Mouse (Mus musculus) hindbrain, embryonic 15.5 days (tissue): ENCODE results near the gene Eml5. TPM values are rescaled to one million over a fixed set of nuclear protein-coding genes. Genes with fewer than 3 reads are reported as not detected.

Experiments
- ATAC-seq: fragments of 200-750 bp; cut with Nextera tagmentation; 2 replicates; pipeline ENCODE4 v1.8.0; 2017; ENCODE audit warnings: low read depth, moderate number of reproducible peaks, moderate TSS enrichment; ENCODE audit not compliant: low FRiP score
- H3K27ac ChIP-seq: fragments of 300-500 bp; sonication (generic); replicated peaks from 2 replicates; pipeline ENCODE4 v1.5.1; 2015; ENCODE audit warnings: mild to moderate bottlenecking, inconsistent platforms
- H3K27me3 ChIP-seq: fragments of 300-500 bp; sonication (generic); 2 replicates; pipeline ENCODE4 v1.6.1; 2015; ENCODE audit warnings: control low read depth, inconsistent platforms
- H3K36me3 ChIP-seq: fragments of 300-500 bp; sonication (generic); 2 replicates; pipeline ENCODE4 v1.6.1; 2015; ENCODE audit warnings: control low read depth, inconsistent platforms
- H3K4me1 ChIP-seq: fragments of 300-500 bp; sonication (generic); replicated peaks from 2 replicates; pipeline ENCODE4 v1.6.1; 2015; ENCODE audit warnings: control low read depth, inconsistent platforms
- H3K4me2 ChIP-seq: fragments of 300-500 bp; sonication (generic); 2 replicates; pipeline ENCODE4 v1.6.1; 2015; ENCODE audit warnings: moderate library complexity, mild to moderate bottlenecking, inconsistent platforms
- H3K4me3 ChIP-seq: fragments of 300-500 bp; sonication (generic); 2 replicates; pipeline ENCODE4 v1.5.1; 2015; ENCODE audit warnings: mild to moderate bottlenecking, inconsistent platforms
- H3K9ac ChIP-seq: fragments of 300-500 bp; sonication (generic); 2 replicates; pipeline ENCODE4 v1.6.1; 2015; ENCODE audit warnings: inconsistent platforms
- H3K9me3 ChIP-seq: fragments of 300-500 bp; sonication (generic); 2 replicates; pipeline ENCODE4 v1.6.1; 2016; ENCODE audit warnings: control low read depth, inconsistent platforms
- WGBS: fragments of 180-500 bp; shearing (Covaris S2); methylation state at CpG from one replicate; pipeline ENCODE4 v1.1.7; 2015; 5-methylcytosine and 5-hydroxymethylcytosine counted together
- polyA plus RNA-seq: library from polyadenylated mRNA; unstranded; fragments of >200 nt; fragmentation: Nextera tagmentation; extraction: Ambion mirVana; gene quantifications from 2 replicates; pipeline ENCODE4 v1.2.1, GENCODE M21; 2015

Eml5 gene
- polyA plus RNA-seq, 1 experiment from 2014 or later, result 19.3 TPM

- under 1% methylated on average over 64 of the region's 87 CpGs for WGBS
- H3K36me3 ChIP-seq, result no peaks in the 10 kb centered on the region
These were observed 154.4 kb downstream of the Eml5 start, which contains the start of gene Zc3h14 for GRCm38 (mm10) chr12:98746746-98747379. Zc3h14 (plus strand) TSS chr12:98746964.

GRCm38 (mm10) chr12:98746131-98746530 is 155.2 kb downstream of the Eml5 start:
- no peak overlapping the region for H3K9ac ChIP-seq
- H3K4me1 ChIP-seq, result peaks cover 33% of the 10 kb centered on the region
- WGBS, result 3% methylated on average over 2 of the region's 2 CpGs
- H3K27me3 ChIP-seq, result no peaks in the 10 kb centered on the region
- H3K36me3 ChIP-seq, result no peaks in the 10 kb centered on the region
- no peak overlapping the region for H3K4me3 ChIP-seq
- no peak overlapping the region for H3K27ac ChIP-seq
- H3K4me2 ChIP-seq, result no peak overlapping the region
- ATAC-seq, result peak; percentile 31; the same call in 1 of the 2 replicates
- no peaks in the 10 kb centered on the region for H3K9me3 ChIP-seq

More at GRCm38 (mm10) chr12:98746746-98747379, 154.4 kb downstream of the Eml5 start, which contains the start of gene Zc3h14:
- H3K27me3 ChIP-seq, result no peaks in the 10 kb centered on the region
- peak within 1 kb of the TSS; percentile 98 for H3K9ac ChIP-seq
- H3K4me3 ChIP-seq, result peak within 1 kb of the TSS; percentile 97
- no peaks in the 10 kb centered on the region for H3K9me3 ChIP-seq
- peak within 1 kb of the TSS; percentile 96 for H3K27ac ChIP-seq
- peaks cover 33% of the 10 kb centered on the region for H3K4me1 ChIP-seq
- peak; percentile 92 for ATAC-seq
- peak within 1 kb of the TSS; percentile 75 for H3K4me2 ChIP-seq

GRCm38 (mm10) chr12:98745626-98746025 is 155.7 kb downstream of the Eml5 start:
- no peaks in the 10 kb centered on the region for H3K36me3 ChIP-seq
- peaks cover 29% of the 10 kb centered on the region for H3K4me1 ChIP-seq

GRCm38 (mm10) chr12:98741011-98741501 is 160.2 kb downstream of the Eml5 start:
- Histone ChIP-seq H3K36me3 (no peaks in the 10 kb centered on the region), H3K27ac (no peak overlapping the region), H3K4me2 (no peak overlapping the region), H3K4me1 (peaks cover 8% of the 10 kb centered on the region), H3K9me3 (no peaks in the 10 kb centered on the region), H3K4me3 (no peak overlapping the region), H3K9ac (no peak overlapping the region), H3K27me3 (peaks cover 10% of the 10 kb centered on the region)
- 40% methylated on average over 3 of the region's 3 CpGs for WGBS
- peak; percentile 57 for ATAC-seq

More at GRCm38 (mm10) chr12:98745626-98746025, 155.7 kb downstream of the Eml5 start:
- no peak for ATAC-seq
- Histone ChIP-seq H3K27me3 (no peaks in the 10 kb centered on the region), H3K9ac (no peak overlapping the region), H3K4me2 (no peak overlapping the region), H3K27ac (no peak overlapping the region), H3K4me3 (no peak overlapping the region), H3K9me3 (no peaks in the 10 kb centered on the region)
- 80% methylated on average over 4 of the region's 4 CpGs for WGBS

- WGBS, result 8% methylated on average over 7 of the region's 7 CpGs
- Histone ChIP-seq H3K27ac (no peak overlapping the region), H3K27me3 (peaks cover 10% of the 10 kb centered on the region), H3K4me3 (peak overlapping the region; percentile 60), H3K9me3 (no peaks in the 10 kb centered on the region), H3K4me1 (peaks cover 24% of the 10 kb centered on the region), H3K4me2 (peak overlapping the region; percentile 93), H3K36me3 (no peaks in the 10 kb centered on the region), H3K9ac (peak overlapping the region; percentile 60)
- no peak for ATAC-seq
These were observed 163.4 kb downstream of the Eml5 start for GRCm38 (mm10) chr12:98737801-98738350.

GRCm38 (mm10) chr12:98736951-98737800 is 164.1 kb downstream of the Eml5 start, which contains the start of gene Ptpn21:
Ptpn21 (minus strand) TSS chr12:98737405.
- under 1% methylated on average over 74 of the region's 75 CpGs for WGBS
- H3K4me2 ChIP-seq, result peak within 1 kb of the TSS; percentile 93
- no peaks in the 10 kb centered on the region for H3K36me3 ChIP-seq
- H3K27ac ChIP-seq, result peak within 1 kb of the TSS; percentile 9; the same call in 1 of the 2 replicates
- 0 out of 2 replicates have a peak, but pooled peaks have one; percentile 20 for ATAC-seq
- H3K4me3 ChIP-seq, result peak within 1 kb of the TSS; percentile 60
- H3K27me3 ChIP-seq, result peaks cover 10% of the 10 kb centered on the region
- peaks cover 32% of the 10 kb centered on the region for H3K4me1 ChIP-seq
- peak within 1 kb of the TSS; percentile 60 for H3K9ac ChIP-seq
- H3K9me3 ChIP-seq, result no peaks in the 10 kb centered on the region

Other genes with a start within 250 kb of the Eml5 start
- gene Ptpn21, start 164.1 kb downstream of the Eml5 start, polyA plus RNA-seq, result 4.1 and 5.9 TPM in 2 replicates
- gene Zc3h14, start 154.5 kb downstream of the Eml5 start, polyA plus RNA-seq, result 103 and 109 TPM in 2 replicates
- gene Ttc8, start 19.1 kb upstream of the Eml5 start, polyA plus RNA-seq, result 32.5 and 35.5 TPM in 2 replicates